Mouse (Mus musculus) heart, embryonic 14.5 days (tissue): ENCODE results near the gene Gm49630. TPM values are rescaled to one million over a fixed set of nuclear protein-coding genes. Genes with fewer than 3 reads are reported as not detected.
"Not testable (repeated sequence)": the region's sequence is repeated elsewhere in the genome, so short reads cannot be mapped to it uniquely, and the experiment has no call there.

Experiments
- ATAC-seq: fragments of 200-750 bp; cut with Nextera tagmentation; 2 replicates; pipeline ENCODE4 v1.8.0; 2017; ENCODE audit warnings: low read depth, moderate TSS enrichment; ENCODE audit not compliant: insufficient number of reproducible peaks, insufficient read depth, low FRiP score
- H3K27ac ChIP-seq, 2 experiments: fragments of 200-500 bp in 1 of 2; fragments of 300-500 bp in 1 of 2; sonication (generic) in 1 of 2; replicated peaks in 1 of 2; 2 replicates each; pipeline ENCODE4 v1.5.1; 2012 to 2014; ENCODE audit warnings: low read depth in 2 of 2, low read length in 2 of 2, control low read depth in 1 of 2, mild to moderate bottlenecking in 1 of 2, mixed read lengths in 1 of 2; ENCODE audit not compliant: control insufficient read depth in 1 of 2, insufficient read depth in 1 of 2
- H3K27me3 ChIP-seq: fragments of 300-500 bp; sonication (generic); 2 replicates; pipeline ENCODE4 v1.6.1; 2014; ENCODE audit warnings: mild to moderate bottlenecking, low read length, control low read depth; ENCODE audit not compliant: control insufficient read depth, insufficient read depth
- H3K36me3 ChIP-seq: fragments of 300-500 bp; sonication (generic); 2 replicates; pipeline ENCODE4 v1.6.1; 2014; ENCODE audit warnings: mild to moderate bottlenecking, control low read depth, low read length, mixed read lengths; ENCODE audit not compliant: control insufficient read depth, insufficient read depth
- H3K4me1 ChIP-seq, 2 experiments: fragments of 200-500 bp in 1 of 2; fragments of 300-500 bp in 1 of 2; sonication (generic) in 1 of 2; 2 replicates each; pipeline ENCODE4 v1.6.1; 2012 to 2014; ENCODE audit warnings: low read length in 2 of 2, control low read depth in 1 of 2, mixed read lengths in 1 of 2; ENCODE audit not compliant: control insufficient read depth in 2 of 2, insufficient read depth in 2 of 2
- H3K4me2 ChIP-seq: fragments of 300-500 bp; sonication (generic); 2 replicates; pipeline ENCODE4 v1.6.1; 2014; ENCODE audit warnings: mild to moderate bottlenecking, low read length
- H3K4me3 ChIP-seq, 2 experiments: fragments of 200-500 bp in 1 of 2; fragments of 300-500 bp in 1 of 2; sonication (generic) in 1 of 2; 2 replicates each; pipeline ENCODE4 v1.5.1; 2012 to 2014; ENCODE audit warnings: low read length in 2 of 2, mild to moderate bottlenecking in 2 of 2, control low read depth in 1 of 2, low read depth in 1 of 2, moderate library complexity in 1 of 2; ENCODE audit not compliant: control insufficient read depth in 1 of 2, insufficient read depth in 1 of 2
- H3K9ac ChIP-seq: fragments of 300-500 bp; sonication (generic); 2 replicates; pipeline ENCODE4 v1.6.1; 2014; ENCODE audit warnings: mild to moderate bottlenecking, low read length
- H3K9me3 ChIP-seq: fragments of 300-500 bp; sonication (generic); 2 replicates; pipeline ENCODE4 v1.6.1; 2016; ENCODE audit warnings: low read length, control low read depth; ENCODE audit not compliant: control insufficient read depth
- WGBS: fragments of 180-500 bp; shearing (Covaris S2); extraction: QIAGEN DNeasy Blood & Tissue Kit; methylation state at CpG from one replicate; pipeline ENCODE4 v1.1.7; 2014; 5-methylcytosine and 5-hydroxymethylcytosine counted together
- polyA plus RNA-seq: library from polyadenylated mRNA; unstranded; fragments of >200 nt; fragmentation: Nextera tagmentation; extraction: Ambion mirVana; gene quantifications from 2 replicates; pipeline ENCODE4 v1.2.1, GENCODE M21; 2014

Gm49630 gene
- polyA plus RNA-seq, 1 experiment from 2014 or later, result not detected

- not testable (repeated sequence) for H3K4me1 ChIP-seq, H3K36me3 ChIP-seq, ATAC-seq, H3K9me3 ChIP-seq, H3K27ac ChIP-seq, H3K9ac ChIP-seq, H3K4me3 ChIP-seq, H3K27me3 ChIP-seq, H3K4me2 ChIP-seq
- 95% methylated on average over 3 of the region's 5 CpGs for WGBS
Measured at GRCm38 (mm10) chr17:7324346-7324745, 47.4 kb downstream of the Gm49630 start, which contains the start of gene Tcp10a. Gene Tcp10a, plus strand, starts transcription at chr17:7324646.

GRCm38 (mm10) chr17:7319789-7320188 is 52.0 kb downstream of the Gm49630 start:
- ATAC-seq, H3K36me3 ChIP-seq, H3K9ac ChIP-seq, H3K9me3 ChIP-seq, H3K4me2 ChIP-seq, H3K4me1 ChIP-seq, H3K27me3 ChIP-seq, H3K4me3 ChIP-seq, H3K27ac ChIP-seq: not testable (repeated sequence)
- 56% methylated on average over 6 of the region's 6 CpGs for WGBS

- not testable (repeated sequence) for H3K36me3 ChIP-seq, ATAC-seq, H3K9ac ChIP-seq, H3K4me3 ChIP-seq, H3K27me3 ChIP-seq, H3K4me2 ChIP-seq, H3K4me1 ChIP-seq, H3K27ac ChIP-seq, H3K9me3 ChIP-seq
- WGBS, result 61% methylated on average over 6 of the region's 8 CpGs
Measured at GRCm38 (mm10) chr17:7315693-7316382, 55.9 kb downstream of the Gm49630 start.

- H3K4me2 ChIP-seq, H3K4me1 ChIP-seq, H3K27ac ChIP-seq, H3K4me3 ChIP-seq, H3K9ac ChIP-seq, H3K27me3 ChIP-seq, H3K36me3 ChIP-seq, H3K9me3 ChIP-seq: not testable (repeated sequence)
- WGBS, result 49% methylated on average over 8 of the region's 8 CpGs
- ATAC-seq, result peak; percentile 49; the same call in 1 of the 2 replicates
Measured at GRCm38 (mm10) chr17:7306278-7307196, 65.2 kb downstream of the Gm49630 start.

Other genes with a start within 250 kb of the Gm49630 start
- 42.4 and 43.7 TPM in 2 replicates for gene Rps6ka2, start 201.9 kb downstream of the Gm49630 start, polyA plus RNA-seq
- 0.14 TPM in 1 of 2 replicates, not detected in the other for gene Tcp10a, start 47.3 kb downstream of the Gm49630 start, polyA plus RNA-seq
- not detected in 2 replicates for gene Ttll2, start 19.3 kb downstream of the Gm49630 start, polyA plus RNA-seq
- gene Unc93a2, start 13.5 kb upstream of the Gm49630 start, polyA plus RNA-seq, result not detected in 2 replicates